Mouse (Mus musculus) olfactory bulb, adult 2 months (tissue): ENCODE measurements around the gene Asic2.

Experiments
- CTCF ChIP-seq: fragments of 200-500 bp; IDR thresholded peaks from 2 replicates; pipeline ENCODE4 v1.5.1; 2012; ENCODE audit warnings: low read depth, mild to moderate bottlenecking, low read length, moderate library complexity; ENCODE audit not compliant: insufficient read depth
- POLR2A ChIP-seq: fragments of 200-500 bp; IDR thresholded peaks from 2 replicates; pipeline ENCODE4 v1.6.1; 2012; ENCODE audit warnings: mild to moderate bottlenecking, low read depth, low read length, moderate library complexity; ENCODE audit not compliant: insufficient read depth

DNA sequence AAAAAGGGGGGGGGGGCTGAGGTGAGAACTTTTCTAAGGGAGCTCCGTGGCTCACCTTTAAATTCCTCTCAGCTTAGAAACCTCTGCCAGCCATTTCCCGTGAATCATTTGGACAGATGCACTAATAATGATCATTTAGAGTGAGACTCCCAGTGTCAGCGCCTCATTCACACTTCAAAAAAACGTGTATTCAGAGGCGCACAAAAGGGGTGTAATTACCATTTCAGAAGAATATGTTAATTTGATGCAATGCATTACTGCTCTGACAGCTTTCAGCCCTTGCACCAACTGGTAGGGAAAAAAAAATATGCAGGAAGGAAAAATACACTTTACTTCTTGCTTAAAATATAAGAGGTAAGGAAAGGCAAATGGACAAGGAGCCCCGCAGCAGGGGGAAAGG, 388.5 kb downstream of the Asic2 start:
- TF ChIP-seq CTCF = no peak
- no peak for TF ChIP-seq POLR2A
